Mouse (Mus musculus) ZHBTc4 (cell line): Measurements from ENCODE around the gene Olah.
"Not testable (repeated sequence)": the region's sequence is repeated elsewhere in the genome, so short reads cannot be mapped to it uniquely, and the experiment has no call there.

Experiments
- DNase-seq: peaks from one replicate; pipeline ENCODE4 v3.0.0-alpha.2; 2011; ENCODE audit warnings: low read depth, low spot score

Gene Olah

DNA sequence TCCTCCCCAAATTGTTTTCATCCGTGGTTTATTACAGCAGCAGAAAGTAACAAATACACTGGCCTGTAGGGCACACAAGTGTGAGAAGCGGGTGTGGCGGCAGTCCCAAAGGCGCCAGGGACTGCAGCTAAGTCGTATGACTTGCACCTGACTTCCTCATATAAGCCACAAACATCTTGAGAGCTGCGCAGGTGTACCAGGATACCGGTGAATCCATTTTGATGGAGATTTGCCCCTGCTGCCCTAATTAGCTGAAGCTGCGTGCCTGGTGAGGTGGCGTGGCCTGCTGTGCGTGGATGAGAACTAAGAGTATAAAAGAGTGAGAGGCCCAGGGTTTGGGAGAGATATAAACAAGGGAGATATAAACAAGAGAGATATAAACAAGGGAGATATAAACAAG lies at the start of gene Olah:
TSS of gene Olah (minus strand) at position 101 of the 400 bp plus-strand sequence.
- DNase-seq = not testable (repeated sequence)

DNA sequence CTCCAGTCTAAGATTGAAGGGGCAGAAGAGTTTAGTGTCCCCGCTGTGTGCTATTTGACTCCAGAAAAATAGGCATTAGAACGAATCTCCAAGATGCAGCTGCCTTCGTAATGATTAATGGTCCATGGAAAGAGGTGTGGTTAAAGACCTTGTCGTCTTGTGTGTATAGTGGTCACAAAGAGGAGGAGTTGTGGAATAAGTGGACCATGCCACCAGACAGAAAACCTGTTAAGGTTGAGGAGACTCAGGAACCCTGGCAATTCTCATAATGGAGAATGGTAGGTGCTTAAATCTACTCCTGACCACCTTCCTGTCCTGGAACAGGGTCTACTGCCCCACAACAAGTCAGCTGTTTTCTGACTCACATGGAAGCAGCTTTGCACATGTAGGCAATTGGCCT lies 49.0 kb upstream of the Olah start:
- DNase-seq = no peak

DNA sequence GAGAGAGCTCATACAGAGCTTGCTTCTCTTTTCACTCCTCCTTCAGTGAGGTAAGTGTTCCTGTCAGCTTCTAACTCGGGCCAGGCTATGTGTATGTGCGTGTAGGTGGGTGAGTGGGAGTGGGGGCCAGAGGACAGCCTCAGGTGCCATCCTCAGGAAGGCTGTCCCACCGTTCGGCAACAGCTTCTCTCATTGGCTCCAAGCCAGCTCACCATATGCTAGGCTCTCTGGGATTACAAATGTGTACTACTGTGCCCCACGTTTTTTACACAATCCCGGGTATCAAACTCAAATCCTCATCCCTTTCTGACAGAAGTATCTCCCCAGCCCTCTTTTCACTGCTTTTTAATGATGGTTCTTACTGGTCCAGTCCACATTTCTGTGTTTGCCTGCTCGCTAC lies 47.2 kb upstream of the Olah start:
- DNase-seq = no peak

DNA sequence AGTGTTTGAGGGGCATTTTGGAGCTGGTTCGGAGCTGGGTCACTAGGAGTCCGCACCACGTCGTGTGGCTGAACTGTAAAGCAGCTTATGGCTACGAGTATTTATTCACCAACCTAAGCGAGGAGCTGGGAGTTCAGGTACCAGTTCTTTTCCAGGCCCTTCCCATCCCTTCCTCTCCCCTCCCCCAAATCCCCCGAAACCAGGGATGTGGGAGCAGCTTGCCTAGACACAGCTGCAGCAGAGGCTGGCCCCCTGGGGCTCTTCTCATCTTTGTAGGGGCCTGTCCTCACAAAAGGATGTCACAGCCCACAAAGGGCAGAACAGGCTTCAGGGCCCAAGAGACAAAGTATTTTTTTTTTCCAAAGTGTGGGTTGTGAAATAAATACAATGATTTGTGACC lies 40.9 kb upstream of the Olah start:
- DNase-seq = no peak

DNA sequence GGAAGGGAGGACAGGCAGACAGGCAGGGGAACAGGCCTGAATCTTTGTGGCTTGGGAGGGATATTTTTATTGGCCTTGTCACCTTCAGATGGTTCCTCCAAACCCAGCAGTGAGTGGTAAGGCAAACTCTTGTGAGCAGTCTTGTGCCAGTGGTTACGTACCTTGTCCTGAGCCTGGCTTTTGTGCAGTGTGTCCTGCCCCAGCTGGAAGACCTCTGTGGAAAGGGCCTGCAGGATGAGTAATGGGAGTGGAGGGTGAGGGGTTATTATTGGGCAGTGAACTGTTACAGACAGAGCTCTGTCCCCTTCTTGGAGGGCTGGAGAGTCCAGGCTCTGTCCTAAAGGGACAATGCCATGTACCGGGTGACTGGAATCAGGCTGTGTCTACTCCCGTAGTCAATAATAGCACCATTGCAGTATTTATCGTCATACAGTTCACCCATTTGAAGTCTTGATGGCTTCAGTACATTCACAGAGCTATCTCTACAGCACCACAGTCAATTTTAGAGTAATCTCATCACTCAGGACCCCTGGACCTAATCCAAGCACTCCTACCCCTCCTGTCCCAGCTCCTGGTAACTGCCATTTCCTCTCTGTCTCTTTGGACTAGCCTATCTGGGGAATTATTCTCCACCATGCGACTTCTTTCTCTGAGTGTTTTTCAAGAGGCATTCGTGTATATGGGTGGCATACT lies 38.5 kb upstream of the Olah start:
- DNase-seq = no peak

DNA sequence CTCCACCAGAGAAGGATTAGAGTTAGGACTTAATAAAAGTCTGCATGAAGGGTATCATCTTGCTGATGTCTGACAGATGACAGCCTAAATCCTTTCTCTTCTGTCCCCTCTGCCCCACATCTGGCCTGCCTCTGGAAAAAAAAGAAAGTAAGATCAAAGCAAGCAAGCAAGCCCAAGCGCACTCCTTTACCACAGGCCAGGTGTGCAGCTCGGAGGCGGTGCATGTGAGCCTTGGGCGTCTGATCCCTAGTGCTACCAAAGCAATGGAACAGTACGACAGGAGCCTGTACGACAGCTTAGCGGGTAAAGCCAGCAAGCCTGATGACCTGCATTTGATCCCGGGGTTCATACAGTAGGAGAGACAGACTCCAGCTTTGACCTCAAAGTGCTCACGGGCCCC lies 33.9 kb upstream of the Olah start:
- no peak for DNase-seq

DNA sequence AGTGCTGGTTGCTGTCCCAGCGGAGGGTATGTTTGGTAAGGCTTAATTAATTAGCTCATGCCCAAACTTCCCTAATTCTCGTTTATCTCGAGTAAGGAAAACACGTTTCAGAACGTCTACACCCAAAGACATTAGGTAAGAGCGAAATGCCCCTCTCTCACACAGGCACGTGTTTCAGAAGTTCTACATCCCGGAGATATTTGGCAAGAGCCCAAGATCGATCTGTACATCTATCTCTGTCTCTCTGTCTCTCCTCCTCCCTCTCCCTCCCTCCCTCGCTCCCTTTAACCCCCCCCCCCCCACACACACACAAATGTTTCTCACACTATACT lies 27.5 kb upstream of the Olah start:
- no peak for DNase-seq

DNA sequence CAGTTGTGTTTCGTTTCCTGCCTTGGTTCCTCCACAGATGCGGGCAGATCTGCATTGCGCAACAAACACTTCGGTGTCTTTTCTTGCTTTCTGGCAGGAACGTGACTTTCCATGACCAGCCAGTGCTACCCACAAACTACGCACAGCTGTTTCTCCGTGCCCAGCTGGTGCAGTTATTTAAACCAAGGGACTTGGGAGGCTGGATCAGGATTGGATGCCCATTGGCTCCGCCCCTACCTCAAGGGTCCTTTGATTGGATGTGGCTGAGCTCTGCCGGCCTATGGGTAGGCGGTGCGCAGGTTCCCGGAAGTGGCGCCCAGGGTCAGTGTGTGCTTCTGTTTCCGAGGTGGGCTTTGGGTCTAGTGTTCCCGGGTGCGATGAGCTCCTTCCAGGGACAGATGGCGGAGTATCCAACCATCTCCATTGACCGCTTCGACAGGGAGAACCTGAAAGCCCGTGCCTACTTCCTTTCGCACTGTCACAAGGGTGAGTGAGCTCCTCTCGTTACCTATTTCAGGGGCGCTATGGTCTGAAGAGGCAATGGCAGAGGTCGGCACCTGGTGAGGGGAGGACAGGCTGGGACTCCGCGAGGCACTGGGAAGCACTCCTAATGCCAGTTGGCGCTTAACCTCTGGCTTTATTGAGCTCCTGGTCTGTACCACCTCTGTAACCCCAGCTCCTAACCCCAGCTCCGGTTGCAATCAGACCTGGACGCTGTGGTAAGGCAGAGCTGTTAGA lies 27.0 kb upstream of the Olah start, which contains the start of gene Dclre1c:
TSS of gene Dclre1c (plus strand) at position 291 of the 738 bp plus-strand sequence.
- DNase-seq = peak; percentile 93

DNA sequence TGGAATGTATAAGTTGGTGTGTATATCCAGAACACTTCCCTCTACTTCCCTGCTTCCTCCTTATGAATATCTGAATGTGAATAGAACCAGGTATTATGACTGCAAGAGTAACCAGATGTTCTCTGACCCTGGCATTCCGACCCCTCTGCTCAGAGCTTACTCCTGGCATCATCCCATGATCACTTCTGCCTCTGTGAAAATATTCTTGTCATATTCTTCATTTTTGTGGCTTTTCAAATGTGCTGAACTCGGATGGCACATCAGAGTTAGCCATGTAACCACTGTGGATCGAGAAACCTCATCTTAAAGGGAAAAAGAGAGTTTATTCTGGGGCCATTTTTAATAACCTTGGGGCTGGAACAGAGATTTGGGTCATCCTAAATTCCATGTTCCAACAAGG lies 25.5 kb upstream of the Olah start, which contains the start of gene Meig1:
TSS of gene Meig1 (minus strand) at position 101 of the 400 bp plus-strand sequence.
- no peak for DNase-seq

DNA sequence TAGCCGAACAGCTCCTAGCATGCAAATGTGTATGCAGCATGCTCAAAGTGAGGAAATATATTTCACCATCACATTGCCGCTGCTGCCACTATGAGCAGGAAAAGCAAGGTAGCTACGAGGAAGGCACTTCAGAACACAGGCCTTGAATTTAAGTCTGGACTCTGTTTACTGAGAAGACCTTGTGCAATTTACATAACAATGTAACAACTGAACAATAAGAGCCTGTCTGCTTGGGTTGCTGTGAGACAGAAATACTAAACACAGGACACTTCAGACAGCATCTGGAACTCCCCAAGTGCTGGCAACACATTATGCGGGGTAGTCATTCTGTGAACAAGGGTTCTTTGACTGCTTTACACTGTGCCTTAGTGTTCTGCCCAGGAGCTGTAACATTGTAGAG lies 23.1 kb upstream of the Olah start:
- DNase-seq = peak; percentile 29

DNA sequence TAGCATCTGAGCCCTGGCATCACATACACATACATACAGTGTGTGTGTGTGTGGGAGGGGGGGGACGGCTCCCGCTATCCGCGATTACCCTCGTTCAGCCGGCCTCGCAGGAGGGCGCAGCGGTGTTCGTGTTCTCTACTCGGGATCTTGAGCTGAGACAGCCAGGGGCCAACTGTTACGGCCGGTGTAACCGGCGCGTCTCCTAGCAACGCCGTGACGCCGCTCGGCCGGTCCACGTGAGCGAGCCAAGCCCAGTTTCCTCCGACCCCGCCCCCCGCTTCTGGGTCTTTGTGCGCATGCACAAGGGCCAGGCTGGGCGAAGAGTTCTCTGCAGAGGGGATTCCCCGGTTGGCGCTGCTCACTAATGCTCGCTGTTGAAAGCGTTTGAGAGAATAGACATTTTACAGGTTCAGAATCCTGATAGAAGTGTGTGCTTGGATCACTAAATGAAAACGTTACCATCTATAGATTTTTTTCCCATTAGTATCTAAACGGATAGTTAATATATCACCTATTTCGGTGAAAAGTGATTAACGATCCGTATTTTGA lies 21.9 kb upstream of the Olah start:
- DNase-seq = peak; percentile 96

DNA sequence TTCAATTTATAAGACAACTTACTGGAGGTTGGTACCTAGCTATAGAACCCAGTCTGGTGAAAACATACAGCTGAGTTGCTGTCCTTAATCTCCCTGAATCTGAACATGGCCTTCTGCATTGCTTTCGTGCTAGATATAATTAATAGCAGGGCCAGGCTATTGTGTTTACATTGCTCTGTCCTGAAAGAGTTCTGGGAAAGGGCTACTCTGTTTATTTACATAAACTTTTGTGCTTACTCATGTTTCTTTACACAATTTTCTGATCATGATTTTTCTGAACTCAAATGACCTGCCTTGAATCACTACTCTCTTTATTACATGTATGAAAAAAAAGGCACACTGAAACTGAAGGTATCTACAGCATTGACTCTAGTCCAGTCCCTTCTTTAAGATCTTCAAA lies 18.7 kb upstream of the Olah start:
- no peak for DNase-seq

DNA sequence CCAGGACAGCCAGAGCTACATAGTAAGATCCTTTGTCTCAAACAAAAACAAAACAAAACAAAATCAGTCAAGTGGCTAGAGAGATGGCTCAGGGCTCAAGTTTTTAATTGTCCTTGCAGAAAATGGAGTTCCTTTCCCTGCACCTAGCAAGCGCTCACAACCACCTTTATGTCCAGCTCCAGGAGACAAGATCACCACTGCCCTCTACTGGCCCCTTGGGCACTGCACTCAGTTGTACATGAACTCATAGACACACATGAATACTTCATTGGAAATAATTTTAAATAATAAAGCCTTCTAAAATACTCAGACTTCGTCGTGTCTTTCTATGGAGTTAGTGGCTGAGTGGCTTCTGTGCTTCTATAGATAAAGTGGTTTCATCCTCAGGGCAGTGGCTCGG lies 17.2 kb upstream of the Olah start:
- DNase-seq = peak; percentile 76

DNA sequence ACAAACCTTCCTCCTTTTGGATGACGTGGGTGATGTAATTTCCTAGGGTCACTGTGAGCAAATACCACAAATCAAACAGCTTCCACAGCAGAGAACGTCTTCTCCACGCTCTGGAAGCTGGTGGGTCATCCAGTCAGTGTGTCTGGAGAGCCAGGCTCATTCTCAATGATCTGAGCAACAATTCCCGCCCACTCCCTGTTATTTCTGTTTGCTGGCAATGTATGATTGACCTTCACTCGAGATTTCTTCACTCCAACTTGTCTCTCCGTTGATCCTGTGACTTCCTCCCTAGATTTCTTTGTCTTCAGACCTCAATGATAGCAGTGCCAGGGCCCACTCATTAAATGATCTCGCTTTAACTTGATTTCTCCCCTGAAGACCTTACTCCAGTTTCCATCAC lies 10.7 kb upstream of the Olah start:
- no peak for DNase-seq

DNA sequence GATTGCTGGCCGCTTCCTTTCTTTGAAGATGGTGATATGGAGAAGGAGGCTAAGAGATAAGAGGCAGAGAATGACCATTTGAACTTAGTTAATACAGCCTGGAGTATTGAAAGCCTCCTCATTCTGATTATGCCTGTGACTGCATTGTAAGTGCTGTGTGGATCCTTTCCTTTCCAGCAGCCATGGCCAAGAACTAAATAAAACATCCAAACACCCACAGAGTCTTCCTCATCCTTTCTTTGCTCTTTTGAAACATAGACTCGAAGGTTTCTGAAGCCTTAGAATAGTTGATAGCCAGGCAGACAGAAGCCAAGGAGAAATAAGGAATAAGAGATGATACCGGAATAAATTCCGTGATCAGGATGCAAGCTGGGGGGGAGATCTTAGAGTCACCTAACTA lies 9.0 kb upstream of the Olah start:
- DNase-seq = no peak

DNA sequence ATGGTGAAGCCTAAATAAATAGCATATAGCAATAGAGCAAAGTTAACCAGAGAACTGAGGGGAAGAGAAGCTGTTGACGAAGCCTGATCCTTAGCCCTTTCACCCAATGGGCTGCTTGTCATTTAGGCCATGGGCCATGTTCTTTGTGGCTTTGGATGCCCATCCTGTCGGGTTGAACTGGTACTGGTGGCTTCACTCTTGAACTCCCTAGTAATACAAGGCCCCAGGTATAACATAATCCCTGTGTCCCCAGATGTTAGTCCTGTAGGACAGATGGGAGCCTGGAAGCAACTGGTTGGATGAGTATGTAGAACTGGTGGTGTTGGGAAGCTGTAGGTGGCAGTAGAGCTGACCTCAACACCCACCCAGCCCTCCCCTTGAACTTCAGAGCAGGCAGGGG lies 5.1 kb downstream of the Olah start:
- DNase-seq = no peak

DNA sequence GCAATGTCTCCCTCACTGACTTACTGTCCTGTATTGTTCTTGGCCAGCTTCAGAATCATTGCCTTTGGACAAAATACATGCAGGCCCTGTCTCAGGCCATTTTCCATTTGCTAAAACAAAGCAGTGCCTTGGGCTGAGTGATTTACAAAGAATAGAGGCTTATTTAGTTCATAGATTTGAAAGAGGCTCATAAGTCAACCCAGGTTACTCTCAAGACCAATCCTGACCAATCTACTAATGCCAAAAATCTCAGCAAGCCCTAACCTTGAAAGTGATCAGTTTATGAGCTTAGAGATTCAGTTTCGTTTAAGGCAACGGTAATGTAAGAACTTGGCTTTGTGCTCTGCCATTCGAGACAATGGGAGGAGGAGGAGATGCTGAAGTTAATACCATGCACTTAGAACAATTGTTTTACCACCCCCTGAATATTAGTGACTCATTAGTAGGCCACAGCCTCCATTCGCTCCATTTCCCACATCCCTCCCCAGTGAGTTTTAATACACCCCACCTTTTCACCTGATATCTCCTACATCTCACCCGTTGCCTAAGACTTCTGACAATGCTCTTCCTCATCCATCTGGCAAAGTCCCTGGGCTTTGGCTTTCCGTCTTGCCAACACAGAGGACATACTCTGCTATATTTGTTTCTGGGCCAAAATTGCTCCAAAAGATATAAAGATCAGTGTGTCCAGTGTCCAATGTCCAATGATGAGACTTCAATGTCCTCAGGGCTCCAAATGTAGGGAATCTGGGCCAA lies 9.7 kb downstream of the Olah start:
- DNase-seq = no peak

DNA sequence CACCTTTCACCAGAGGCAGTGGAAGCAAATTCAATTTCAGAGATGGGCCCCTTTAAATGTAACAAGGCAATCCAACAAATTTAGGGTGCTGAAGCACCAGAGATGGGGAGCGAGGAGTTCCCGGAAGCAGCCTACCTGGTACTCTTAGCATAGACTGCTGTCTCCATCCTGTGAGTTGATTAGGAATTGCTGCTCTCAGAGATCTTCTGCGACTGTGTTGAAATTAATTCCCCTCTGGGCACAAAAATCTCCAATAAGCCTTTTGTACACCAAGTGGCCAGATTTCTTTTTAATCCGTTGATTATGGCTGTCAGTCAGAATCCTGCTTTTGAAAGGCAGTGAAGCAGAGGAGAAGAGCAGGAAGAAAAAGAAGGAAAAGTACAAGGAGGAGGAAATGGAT lies 31.9 kb downstream of the Olah start:
- no peak for DNase-seq

DNA sequence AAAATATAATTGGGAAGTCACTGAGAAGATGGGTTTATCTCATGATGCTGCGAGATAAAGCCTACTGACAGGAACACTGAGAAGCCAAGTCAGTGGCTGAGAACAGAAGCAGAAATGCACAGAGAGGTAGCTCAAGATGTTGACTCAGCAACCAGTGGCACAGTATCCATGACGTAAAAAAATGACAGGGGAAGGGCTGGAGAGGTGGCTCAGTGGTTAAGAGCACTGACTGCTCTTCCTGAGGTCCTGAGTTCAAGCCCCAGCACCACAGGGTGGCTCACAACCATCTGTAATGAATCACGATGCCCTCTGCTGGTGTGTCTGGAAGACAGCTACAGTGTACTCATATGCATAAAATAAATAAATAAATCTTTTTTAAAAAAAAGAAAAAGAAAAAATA lies 35.9 kb downstream of the Olah start:
- no peak for DNase-seq

DNA sequence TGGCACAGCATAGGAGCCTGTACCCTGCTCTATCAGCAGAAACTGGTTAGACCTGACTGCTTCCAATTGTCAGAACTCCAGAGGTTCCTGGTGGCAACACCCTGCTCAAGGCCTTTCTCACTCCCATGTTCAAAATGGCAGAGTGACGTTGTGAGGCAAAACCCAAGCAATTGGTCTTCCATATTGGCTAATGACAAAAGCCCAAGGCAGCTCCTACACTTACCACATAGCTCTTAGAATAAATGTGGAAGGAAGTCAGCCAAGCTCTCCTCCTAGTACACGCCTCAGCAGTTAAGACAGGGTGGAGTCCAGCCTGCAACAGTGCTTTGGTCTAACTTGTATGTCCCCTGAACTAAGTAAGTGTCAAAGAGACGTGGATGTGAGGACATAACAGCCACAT lies 39.1 kb downstream of the Olah start:
- no peak for DNase-seq

DNA sequence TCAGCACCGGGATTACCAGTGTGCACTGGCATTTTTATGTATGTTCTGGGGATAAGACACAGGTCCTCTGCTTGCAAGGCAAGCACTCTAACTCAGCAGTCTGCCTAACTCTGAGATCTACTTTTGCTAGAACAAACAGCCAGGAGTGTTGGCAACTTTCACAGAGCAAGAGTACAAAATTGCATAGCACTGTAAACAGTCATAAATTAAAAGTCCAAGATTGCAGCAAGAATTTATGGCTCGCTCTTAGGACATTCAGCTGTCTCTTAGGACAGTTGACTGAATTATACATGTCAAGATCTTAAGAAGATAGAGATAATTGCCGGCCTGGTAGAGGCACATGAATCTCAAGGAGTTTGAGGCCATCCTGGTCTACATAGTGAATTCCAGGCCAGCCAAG lies 40.7 kb downstream of the Olah start:
- DNase-seq = no peak

DNA sequence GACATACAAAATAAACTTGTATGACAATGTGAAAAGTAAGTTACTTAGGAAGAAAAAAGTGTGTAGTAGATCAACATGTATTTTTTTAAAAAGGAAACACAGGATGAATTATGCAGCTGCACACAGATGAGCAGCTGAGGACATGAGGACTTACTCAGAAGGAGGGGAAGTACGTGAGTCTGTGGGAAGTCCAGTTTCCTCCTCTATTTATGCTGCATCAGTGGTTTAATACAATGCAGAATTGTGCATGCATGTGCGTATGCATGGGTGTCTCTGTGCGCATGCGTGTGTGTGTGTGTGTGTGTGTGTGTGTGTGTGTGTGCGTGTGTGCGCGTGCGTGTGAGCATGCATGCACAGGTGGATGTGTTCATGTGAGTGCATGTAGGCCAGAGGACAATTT lies 41.2 kb downstream of the Olah start:
- no peak for DNase-seq
